Mouse (Mus musculus): ENCODE results near the gene Rab40c. TPM values are rescaled to one million over a fixed set of nuclear protein-coding genes. Genes with fewer than 3 reads are reported as not detected.
A peak's percentile ranks its signal among the peaks of the same experiment; 100 is the strongest.

Gene Rab40c
- total and polyA plus RNA-seq, 2 experiments from 2014 or later, result 10.4 to 22.5 TPM

DNA sequence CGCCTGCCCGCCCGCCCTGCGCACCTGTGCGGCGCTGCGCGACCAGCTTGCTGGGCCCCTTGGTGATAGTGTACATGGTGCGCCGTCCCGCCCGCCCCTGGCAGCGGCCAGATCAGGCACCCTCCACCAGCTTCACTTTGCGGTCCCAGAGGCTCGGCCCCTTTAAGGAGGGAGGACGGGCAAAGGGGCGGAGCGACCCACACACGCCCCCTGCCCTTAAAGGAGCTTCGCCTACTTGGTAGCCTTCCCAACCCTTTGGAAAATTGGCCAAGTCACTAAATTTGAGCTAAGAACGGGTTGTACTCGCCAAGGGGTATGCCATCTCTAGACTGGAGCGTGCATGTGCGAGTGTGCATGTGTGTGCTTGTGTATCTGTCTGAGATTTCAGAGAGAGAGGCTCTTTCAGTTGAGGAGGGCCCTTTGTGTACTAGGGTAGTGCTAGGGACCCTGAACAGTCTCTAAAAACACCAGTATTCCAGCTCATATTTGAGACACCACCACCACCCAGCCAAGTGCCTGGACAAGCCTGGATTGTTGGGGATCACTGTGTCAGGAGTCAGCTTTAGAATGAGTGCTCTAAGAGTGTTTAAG is 50.8 kb downstream of the Rab40c start, which contains the start of gene Mcrip2:
Gene Mcrip2 (minus strand): TSS at position 164 of the 591 bp plus-strand sequence.
- Histone ChIP-seq H3K27ac (ENCODE audit: low read depth) (peak within 1 kb of the TSS; percentile 99), H3K27me3 (ENCODE audit: control insufficient read depth, insufficient read depth, low read length) (no peaks in the 10 kb centered on the region), H3K9me3 (replicated peaks; ENCODE audit: control insufficient read depth, low read length) (no peaks in the 10 kb centered on the region), H3K4me1 (ENCODE audit: control insufficient read depth, insufficient read depth) (peaks cover 12% of the 10 kb centered on the region), H3K4me3 (ENCODE audit: low read depth, low read length) (peak within 1 kb of the TSS; percentile 86), H3K36me3 (replicated peaks; ENCODE audit: control insufficient read depth, insufficient read depth, low read length) (peaks cover 12% of the 10 kb centered on the region), H3K4me2 (ENCODE audit: low read depth, low read length) (peak within 1 kb of the TSS; percentile 94), H3K9ac (replicated peaks; ENCODE audit: low read depth, low read length) (peak within 1 kb of the TSS; percentile 93)
- TF ChIP-seq CTCF (IDR thresholded peaks at IDR 0.05; ENCODE audit: low read depth) (peak; percentile 29), EP300 (IDR thresholded peaks at IDR 0.05; ENCODE audit: low read depth) (no peak; the same call in 1 of the 2 replicates)
- DNase-seq (ENCODE audit: low spot score) (peak; percentile 87), ATAC-seq (ENCODE audit: insufficient read depth, low read depth) (peak; percentile 87)
- 0% methylated on average over 24 of the region's 24 CpGs for WGBS

DNA sequence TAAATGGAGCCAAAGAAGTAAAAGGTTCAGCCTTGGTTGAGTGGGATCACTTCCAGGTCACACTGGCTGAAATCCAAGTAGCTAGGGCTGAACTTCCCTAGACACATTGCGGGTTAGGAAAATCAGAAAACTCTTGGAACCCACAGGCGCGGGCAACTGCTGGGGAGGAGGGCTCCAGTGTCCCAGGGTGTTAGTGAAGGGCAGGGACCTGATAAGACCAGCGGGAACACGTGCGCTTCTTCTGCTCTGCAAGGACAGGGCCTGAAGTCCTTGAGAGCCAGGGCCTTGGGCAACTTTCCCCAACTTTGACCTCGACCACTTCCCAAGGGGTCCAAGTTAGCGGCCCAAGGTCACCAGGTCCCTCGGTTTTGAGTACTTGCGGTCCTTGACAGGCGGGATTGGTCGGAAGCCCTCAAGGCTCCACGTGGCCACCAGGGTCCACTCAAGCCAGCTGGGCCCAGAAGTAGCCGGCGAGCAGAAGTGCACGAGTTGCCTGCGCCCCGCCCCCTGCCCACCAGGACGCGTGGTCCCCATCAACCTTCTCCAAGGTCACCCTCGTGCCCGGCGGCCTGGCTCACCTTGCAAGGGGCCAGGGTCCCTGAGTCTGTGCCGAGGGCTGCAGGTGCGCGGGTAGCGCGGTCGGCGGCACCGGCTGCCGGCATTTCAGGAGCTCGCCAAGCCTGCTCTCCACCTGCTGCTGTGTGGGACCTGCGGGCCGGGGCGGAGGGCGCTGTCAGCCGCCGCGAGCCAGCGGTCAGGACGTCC is 51.5 kb downstream of the Rab40c start:
- H3K4me2 ChIP-seq (ENCODE audit: low read depth, low read length), result peak overlapping the region; percentile 94
- TF ChIP-seq CTCF (IDR thresholded peaks at IDR 0.05; ENCODE audit: low read depth) (no peak), EP300 (IDR thresholded peaks at IDR 0.05; ENCODE audit: low read depth) (peak; percentile 33; the same call in 1 of the 2 replicates)
- H3K27me3 ChIP-seq (ENCODE audit: control insufficient read depth, insufficient read depth, low read length), result no peaks in the 10 kb centered on the region
- H3K27ac ChIP-seq (ENCODE audit: low read depth), result peak overlapping the region; percentile 99
- peak overlapping the region; percentile 93 for H3K9ac ChIP-seq (replicated peaks; ENCODE audit: low read depth, low read length)
- H3K4me1 ChIP-seq (ENCODE audit: control insufficient read depth, insufficient read depth), result peaks cover 12% of the 10 kb centered on the region
- ATAC-seq (ENCODE audit: insufficient read depth, low read depth) (peak; percentile 79), DNase-seq (ENCODE audit: low spot score) (peak; percentile 60)
- H3K4me3 ChIP-seq (ENCODE audit: low read depth, low read length), result peak overlapping the region; percentile 86
- H3K36me3 ChIP-seq (replicated peaks; ENCODE audit: control insufficient read depth, insufficient read depth, low read length), result peaks cover 16% of the 10 kb centered on the region
- whole genome bisulfite sequencing, result under 1% methylated on average over 42 of the region's 42 CpGs
- H3K9me3 ChIP-seq (replicated peaks; ENCODE audit: control insufficient read depth, low read length), result no peaks in the 10 kb centered on the region

DNA sequence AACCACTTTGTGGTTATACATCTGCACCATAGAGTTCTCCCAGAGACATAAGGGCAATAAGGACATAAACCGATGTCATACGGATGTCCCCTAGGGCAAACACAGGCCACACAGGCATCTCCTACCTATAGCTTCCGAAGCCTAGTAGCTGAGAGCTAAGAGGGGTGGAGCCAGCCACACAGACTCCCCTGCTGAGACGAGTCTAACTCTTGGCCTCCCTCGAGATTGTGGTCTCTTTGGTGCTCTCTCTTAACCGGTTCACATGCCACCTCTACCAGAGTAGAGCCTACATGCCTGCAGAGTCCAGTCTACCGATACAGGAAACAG is 52.1 kb downstream of the Rab40c start:
- 5% methylated on average over 7 of the region's 7 CpGs for WGBS
- Histone ChIP-seq H3K4me1 (ENCODE audit: control insufficient read depth, insufficient read depth) (peaks cover 12% of the 10 kb centered on the region), H3K4me3 (ENCODE audit: low read depth, low read length) (peak overlapping the region; percentile 86), H3K36me3 (replicated peaks; ENCODE audit: control insufficient read depth, insufficient read depth, low read length) (peaks cover 17% of the 10 kb centered on the region), H3K9ac (replicated peaks; ENCODE audit: low read depth, low read length) (peak overlapping the region; percentile 93), H3K27me3 (ENCODE audit: control insufficient read depth, insufficient read depth, low read length) (no peaks in the 10 kb centered on the region), H3K4me2 (ENCODE audit: low read depth, low read length) (peak overlapping the region; percentile 94), H3K9me3 (replicated peaks; ENCODE audit: control insufficient read depth, low read length) (no peaks in the 10 kb centered on the region), H3K27ac (ENCODE audit: low read depth) (peak overlapping the region; percentile 99)
- no peak for TF ChIP-seq CTCF (IDR thresholded peaks at IDR 0.05; ENCODE audit: low read depth)
- DNase-seq (ENCODE audit: low spot score) (no peak), ATAC-seq (ENCODE audit: insufficient read depth, low read depth) (peak; percentile 10; the same call in 1 of the 2 replicates)

DNA sequence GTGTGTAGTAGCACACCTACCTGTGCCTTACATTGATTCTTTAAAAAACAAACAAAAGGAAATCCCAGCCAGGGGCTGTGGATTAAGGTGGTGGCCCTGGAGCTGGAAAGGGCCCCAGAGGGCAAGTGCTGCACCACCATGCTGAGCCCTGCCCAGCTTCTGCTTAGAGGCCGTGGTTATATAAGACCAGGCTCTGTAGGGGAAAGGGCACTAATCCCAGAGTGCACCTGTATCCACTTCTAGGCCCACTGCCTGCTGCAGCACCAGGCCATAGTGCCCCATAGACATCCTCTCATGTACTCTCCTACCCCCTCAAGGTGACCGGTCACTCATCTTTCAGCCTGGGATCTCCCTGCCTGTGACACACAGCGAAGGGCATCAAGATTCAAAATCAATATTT is 53.4 kb downstream of the Rab40c start:
- ATAC-seq (ENCODE audit: insufficient read depth, low read depth) (no peak), DNase-seq (ENCODE audit: low spot score) (no peak)
- WGBS, result 88% methylated on average over 3 of the region's 3 CpGs
- no peaks in the 10 kb centered on the region for H3K27me3 ChIP-seq (ENCODE audit: control insufficient read depth, insufficient read depth, low read length)
- H3K27ac ChIP-seq (ENCODE audit: low read depth), result 0 out of 2 replicates have a peak overlapping the region, but pooled peaks have one; percentile 35
- H3K9me3 ChIP-seq (replicated peaks; ENCODE audit: control insufficient read depth, low read length), result no peaks in the 10 kb centered on the region
- H3K9ac ChIP-seq (replicated peaks; ENCODE audit: low read depth, low read length), result 0 out of 2 replicates have a peak overlapping the region, but pooled peaks have one; percentile 17
- H3K36me3 ChIP-seq (replicated peaks; ENCODE audit: control insufficient read depth, insufficient read depth, low read length), result peaks cover 17% of the 10 kb centered on the region
- peak overlapping the region; percentile 94 for H3K4me2 ChIP-seq (ENCODE audit: low read depth, low read length)
- no peak overlapping the region for H3K4me3 ChIP-seq (ENCODE audit: low read depth, low read length)
- TF ChIP-seq EP300 (IDR thresholded peaks at IDR 0.05; ENCODE audit: low read depth), result no peak
- TF ChIP-seq CTCF (IDR thresholded peaks at IDR 0.05; ENCODE audit: low read depth), result no peak
- H3K4me1 ChIP-seq (ENCODE audit: control insufficient read depth, insufficient read depth), result peaks cover 16% of the 10 kb centered on the region

DNA sequence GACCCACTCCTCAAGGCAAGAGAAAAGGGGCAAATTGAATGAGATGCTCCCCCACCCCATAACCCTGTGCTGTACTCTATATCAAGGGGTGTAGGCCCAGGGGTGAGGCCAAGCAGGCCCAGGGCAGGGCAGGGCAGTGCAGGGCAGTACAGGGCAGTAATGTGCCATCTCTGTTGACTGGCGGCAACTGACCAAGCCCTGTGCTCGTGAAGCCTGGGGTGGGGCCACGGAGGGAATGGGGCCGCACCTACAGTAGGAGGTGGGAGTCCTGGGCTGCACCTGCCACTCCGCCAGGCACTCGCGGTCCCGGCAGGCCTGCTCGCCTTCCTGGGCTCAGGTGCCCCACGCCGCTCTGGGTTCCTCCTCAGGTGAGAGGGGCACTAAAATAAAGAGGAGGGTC is 54.2 kb downstream of the Rab40c start:
- TF ChIP-seq CTCF (IDR thresholded peaks at IDR 0.05; ENCODE audit: low read depth) (no peak), EP300 (IDR thresholded peaks at IDR 0.05; ENCODE audit: low read depth) (no peak)
- no peak overlapping the region for H3K4me2 ChIP-seq (ENCODE audit: low read depth, low read length)
- H3K4me1 ChIP-seq (ENCODE audit: control insufficient read depth, insufficient read depth), result peaks cover 21% of the 10 kb centered on the region
- H3K27me3 ChIP-seq (ENCODE audit: control insufficient read depth, insufficient read depth, low read length), result no peaks in the 10 kb centered on the region
- 83% methylated on average over 11 of the region's 11 CpGs for WGBS
- H3K27ac ChIP-seq (ENCODE audit: low read depth), result no peak overlapping the region
- ATAC-seq (ENCODE audit: insufficient read depth, low read depth) (no peak), DNase-seq (ENCODE audit: low spot score) (no peak)
- no peak overlapping the region for H3K9ac ChIP-seq (replicated peaks; ENCODE audit: low read depth, low read length)
- H3K9me3 ChIP-seq (replicated peaks; ENCODE audit: control insufficient read depth, low read length), result no peaks in the 10 kb centered on the region
- H3K36me3 ChIP-seq (replicated peaks; ENCODE audit: control insufficient read depth, insufficient read depth, low read length), result peaks cover 17% of the 10 kb centered on the region
- H3K4me3 ChIP-seq (ENCODE audit: low read depth, low read length), result no peak overlapping the region

Data from heart, postnatal 0 days (tissue).